Mouse (Mus musculus) heart, adult 2 months (tissue): Measurements from ENCODE around the gene Uimc1.

Experiments used
- CTCF ChIP-seq: fragments of 200-600 bp; IDR thresholded peaks from 2 replicates; pipeline ENCODE4 v1.8.1; 2022; ENCODE audit warnings: antibody characterized with exemption, mild to moderate bottlenecking, moderate library complexity
- EP300 ChIP-seq: fragments of 200-500 bp; IDR thresholded peaks from 2 replicates; pipeline ENCODE4 v1.6.1; 2011; ENCODE audit warnings: low read depth, low read length, control low read depth; ENCODE audit not compliant: insufficient read depth
- POLR2A ChIP-seq: fragments of 200-500 bp; IDR thresholded peaks from 2 replicates; pipeline ENCODE4 v1.6.1; 2011; ENCODE audit warnings: mild to moderate bottlenecking, low read depth, low read length, control low read depth; ENCODE audit not compliant: insufficient read depth

- TF ChIP-seq CTCF: no peak
- TF ChIP-seq POLR2A: no peak
- no peak for TF ChIP-seq EP300
Measured at GRCm38 (mm10) chr13:55021194-55021779, 78.8 kb downstream of the Uimc1 start, which contains the start of gene Hk3.
